Mouse (Mus musculus) kidney, adult 2 months (tissue): ENCODE measurements at regions not wholly inside any gene's neighbourhood (a gene's known extent, or its start where the extent isn't known, plus 50 kb on each side); places are given as distances from the start of the nearest gene placed in this dataset.

Source experiments
- CTCF ChIP-seq: fragments of 200-500 bp; conservative IDR thresholded peaks from 2 replicates; pipeline ENCODE4 v1.5.1; 2011; ENCODE audit warnings: low read depth, mild to moderate bottlenecking, control low read depth, low read length, moderate library complexity, mixed read lengths; ENCODE audit not compliant: insufficient read depth, insufficient read length
- POLR2A ChIP-seq: fragments of 200-500 bp; IDR thresholded peaks from one replicate; pipeline ENCODE4 v1.6.1; 2011; ENCODE audit warnings: low read depth, low read length, control low read depth

DNA sequence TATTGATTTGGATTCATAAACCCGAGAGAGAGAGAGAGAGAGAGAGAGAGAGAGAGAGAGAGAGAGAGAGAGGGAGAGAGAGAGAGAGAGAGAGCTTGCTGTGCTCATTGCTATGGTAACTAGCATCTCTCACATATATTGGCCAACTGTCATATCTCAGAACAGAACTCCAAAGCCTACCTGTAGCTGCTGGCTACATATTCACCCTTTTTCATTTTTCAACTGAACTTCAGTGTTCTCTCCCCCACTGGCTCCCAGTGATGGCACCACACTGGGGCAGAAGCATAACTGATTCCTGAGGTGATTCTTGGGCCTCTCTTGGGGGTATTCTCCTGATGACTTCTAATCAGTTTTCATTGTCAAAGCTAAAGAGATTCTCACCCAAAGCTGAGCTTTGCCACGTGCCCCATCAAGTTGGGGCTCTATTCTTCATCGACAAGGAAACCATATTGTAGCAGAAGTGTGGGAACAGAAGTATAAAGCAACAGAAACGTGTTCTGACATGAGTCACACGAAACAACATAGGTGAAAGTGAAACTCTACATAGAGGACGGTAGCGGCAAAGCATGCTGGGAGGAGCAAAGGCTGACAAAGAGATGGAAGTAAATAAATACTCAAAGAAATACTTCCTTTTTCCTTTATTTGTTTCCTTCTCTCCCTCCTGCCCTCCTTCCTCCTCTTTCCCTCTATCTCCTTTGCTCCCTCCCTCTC lies 53.9 kb upstream of the Rbm24 start:
- TF ChIP-seq POLR2A, result no peak
- TF ChIP-seq CTCF, result no peak
